Mouse (Mus musculus) ES-Bruce4 (cell line): ENCODE results near the gene Nxnl2. TPM values are rescaled to one million over a fixed set of nuclear protein-coding genes. Genes with fewer than 3 reads are reported as not detected.

Experiments used
- H3K27ac ChIP-seq: 2 replicates; pipeline ENCODE4 v1.5.1; 2012; ENCODE audit warnings: low read length, inconsistent platforms; ENCODE audit not compliant: insufficient read depth
- H3K27me3 ChIP-seq: 2 replicates; pipeline ENCODE4 v1.6.1; 2012; ENCODE audit warnings: mild to moderate bottlenecking, low read length, inconsistent platforms; ENCODE audit not compliant: control insufficient read depth, poor library complexity, insufficient read depth, severe bottlenecking
- H3K36me3 ChIP-seq: 2 replicates; pipeline ENCODE4 v1.6.1; 2012; ENCODE audit warnings: inconsistent platforms, mild to moderate bottlenecking, low read length, moderate library complexity; ENCODE audit not compliant: control insufficient read depth, poor library complexity, insufficient read depth, severe bottlenecking
- H3K4me1 ChIP-seq: one replicate; pipeline ENCODE4 v1.8.1; 2011; ENCODE audit warnings: low read length; ENCODE audit not compliant: control insufficient read depth, insufficient read depth
- H3K4me3 ChIP-seq: 2 replicates; pipeline ENCODE4 v1.5.1; 2011; ENCODE audit warnings: low read depth, mild to moderate bottlenecking, low read length
- H3K9ac ChIP-seq: 2 replicates; pipeline ENCODE4 v1.6.1; 2012; ENCODE audit warnings: low read depth, mild to moderate bottlenecking, inconsistent platforms; ENCODE audit not compliant: poor library complexity, severe bottlenecking
- H3K9me3 ChIP-seq: replicated peaks from 2 replicates; pipeline ENCODE4 v1.6.1; 2012; ENCODE audit warnings: mild to moderate bottlenecking, low read length, inconsistent platforms; ENCODE audit not compliant: control insufficient read depth, poor library complexity, insufficient read depth, severe bottlenecking
- CTCF ChIP-seq: IDR thresholded peaks from one replicate; pipeline ENCODE4 v1.8.1; 2011; ENCODE audit warnings: low read depth, low read length
- POLR2A ChIP-seq: IDR thresholded peaks from one replicate; pipeline ENCODE4 v1.8.1; 2011; ENCODE audit warnings: low read length; ENCODE audit not compliant: insufficient read depth
- polyA plus RNA-seq: library from polyadenylated mRNA; stranded (reverse); fragments of >200 nt; gene quantifications from 2 replicates; pipeline ENCODE4 v1.2.4, GENCODE M21; 2011; ENCODE audit warnings: low read depth; ENCODE audit not compliant: missing spikeins, insufficient read depth, insufficient read length

Nxnl2 gene
- polyA plus RNA-seq, 1 experiment = 2.6 TPM

DNA sequence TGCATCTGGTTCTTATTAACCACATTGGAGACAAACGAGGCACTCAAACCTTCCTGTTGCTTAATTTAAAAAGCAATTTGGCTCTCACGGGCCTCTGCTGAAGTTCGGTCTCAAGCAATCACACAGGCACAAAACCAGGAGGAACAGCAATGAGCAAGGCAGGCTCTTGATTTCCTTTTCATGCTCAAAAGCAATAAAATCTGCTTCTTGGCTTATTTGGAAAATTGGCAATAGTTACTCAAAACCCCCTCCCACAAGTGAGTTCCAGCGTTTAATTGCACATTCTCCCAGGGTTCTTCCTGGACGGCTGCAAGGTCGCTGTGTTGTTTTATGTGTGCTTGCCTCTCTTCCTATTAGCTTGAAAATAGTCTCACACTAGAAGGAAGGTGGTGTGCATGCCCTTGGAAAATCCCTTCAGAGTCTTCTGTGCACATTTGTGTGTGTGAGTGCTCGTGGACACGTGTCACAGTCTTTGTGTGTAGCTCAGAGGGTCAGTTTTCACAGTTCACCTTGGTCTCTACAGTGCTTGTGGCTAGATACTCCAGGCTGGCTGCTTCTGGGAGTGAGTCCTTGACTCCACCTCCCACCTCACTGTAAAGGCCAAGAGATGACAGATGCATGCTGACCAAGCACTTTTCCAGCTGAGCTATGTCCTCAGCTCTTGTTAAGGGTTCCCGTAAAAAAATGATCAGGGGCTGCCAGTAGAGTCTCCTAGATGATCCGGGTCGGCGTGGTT, 50.8 kb downstream of the Nxnl2 start:
- H3K27me3 ChIP-seq = no peaks in the 10 kb centered on the region
- no peaks in the 10 kb centered on the region for H3K4me1 ChIP-seq
- H3K27ac ChIP-seq = no peak overlapping the region
- no peaks in the 10 kb centered on the region for H3K36me3 ChIP-seq
- H3K4me3 ChIP-seq = no peak overlapping the region
- no peaks in the 10 kb centered on the region for H3K9me3 ChIP-seq
- TF ChIP-seq POLR2A (no peak), CTCF (no peak)
- H3K9ac ChIP-seq = no peak overlapping the region

Other genes starting within 250 kb of the Nxnl2 start
- gene Spin1, start 70.1 kb upstream of the Nxnl2 start, polyA plus RNA-seq = 72.0 and 72.3 TPM in 2 replicates
- 0.88 and 0.97 TPM in 2 replicates for gene S1pr3, start 237.6 kb downstream of the Nxnl2 start, polyA plus RNA-seq